Mouse (Mus musculus) cerebellum, adult 9-11 months (tissue): ENCODE measurements around the gene Alox8.

Experiments used
- DNase-seq: peaks from one replicate; pipeline ENCODE4 v3.0.0; 2022

The Alox8 gene

GRCm38 (mm10) chr11:69178525-69178924 is 19.1 kb downstream of the Alox8 start:
- no peak for DNase-seq

DNA sequence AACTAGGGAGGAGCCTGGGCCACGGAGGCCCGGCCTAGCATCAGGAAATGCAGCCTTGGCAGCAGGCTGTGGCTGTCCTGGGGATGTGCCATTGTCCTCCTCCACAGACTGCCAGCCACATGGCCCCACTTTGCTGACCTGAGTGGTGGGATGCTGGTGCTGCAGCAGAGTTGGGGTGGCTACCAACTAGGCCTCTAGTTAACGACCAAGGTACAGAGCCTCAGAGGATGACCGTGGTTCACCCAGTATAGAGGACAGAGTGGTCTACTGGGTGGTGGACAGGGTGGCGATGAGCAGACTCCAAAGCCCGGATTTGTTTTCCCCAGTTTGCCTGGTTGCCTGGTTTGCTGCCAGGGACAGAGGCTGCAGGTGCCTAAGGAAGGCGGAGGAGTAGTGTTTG is 22.9 kb downstream of the Alox8 start:
- DNase-seq, result no peak

GRCm38 (mm10) chr11:69172606-69173005 is 25.0 kb downstream of the Alox8 start:
- no peak for DNase-seq

DNA sequence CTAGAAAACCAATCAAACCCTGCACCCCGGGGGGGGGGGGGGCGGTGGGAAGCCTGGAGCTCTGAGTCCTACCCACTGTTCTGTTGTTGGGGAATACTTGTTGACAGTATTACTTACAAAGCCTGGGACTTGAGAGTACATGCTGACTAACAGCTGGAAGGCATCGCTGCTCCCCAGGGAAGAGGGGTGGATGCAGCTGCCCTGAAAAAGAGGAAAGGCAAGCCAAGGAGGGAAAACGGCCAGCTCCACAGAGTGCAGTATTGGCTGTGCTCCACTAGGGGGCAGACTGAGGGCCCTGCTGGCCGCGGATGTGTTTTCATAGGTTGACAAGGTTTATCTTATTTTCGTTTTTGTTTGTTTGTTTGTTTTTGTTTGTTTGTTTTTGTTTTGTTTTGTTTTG is 26.0 kb downstream of the Alox8 start:
- peak; percentile 27 for DNase-seq

- DNase-seq, result no peak
Measured at GRCm38 (mm10) chr11:69169313-69169712, 28.3 kb downstream of the Alox8 start.

GRCm38 (mm10) chr11:69156800-69157199 is 40.8 kb downstream of the Alox8 start, which contains the start of gene Alox12b:
TSS of gene Alox12b (plus strand) at chr11:69156989.
- DNase-seq, result no peak

DNA sequence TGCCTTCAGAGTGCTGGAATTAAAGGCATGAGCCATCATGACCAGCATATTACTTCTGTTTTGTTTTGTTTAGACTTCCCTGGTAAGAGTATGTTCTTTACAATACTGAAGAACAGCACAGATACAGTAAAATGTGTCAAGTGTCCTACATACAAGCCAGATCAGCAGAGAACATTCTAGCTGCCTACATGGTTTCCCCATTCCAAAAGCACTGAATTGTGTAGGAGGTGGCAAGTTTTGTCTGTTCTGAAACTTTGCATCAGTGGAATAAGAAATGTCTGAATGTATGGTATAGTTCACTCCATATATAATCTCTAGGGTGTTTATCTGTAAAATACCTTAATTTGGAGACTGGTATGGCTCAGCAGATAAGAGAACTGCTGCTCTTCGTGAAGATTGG is 42.3 kb downstream of the Alox8 start:
- no peak for DNase-seq

- DNase-seq, result no peak
Measured at GRCm38 (mm10) chr11:69153831-69154230, 43.8 kb downstream of the Alox8 start.

DNA sequence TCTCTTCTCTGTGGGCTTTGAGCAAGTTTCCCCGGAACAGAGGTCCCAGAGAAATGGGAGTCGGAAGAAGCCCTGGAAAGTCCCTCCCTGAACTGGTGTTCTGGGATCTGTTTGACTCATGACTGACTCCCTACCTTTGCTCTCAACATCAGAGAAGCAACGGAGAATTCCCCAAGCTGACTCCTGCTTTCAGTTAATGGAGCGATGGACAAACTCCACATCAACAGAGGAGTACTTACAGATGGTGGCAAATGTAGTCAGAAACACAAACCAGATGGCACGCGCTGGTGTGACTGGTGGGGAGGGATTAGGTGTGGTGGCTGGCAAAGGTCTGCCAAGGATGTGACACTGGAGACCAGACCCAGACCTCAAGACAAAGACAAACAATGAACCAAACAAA is 46.6 kb downstream of the Alox8 start:
- no peak for DNase-seq

DNA sequence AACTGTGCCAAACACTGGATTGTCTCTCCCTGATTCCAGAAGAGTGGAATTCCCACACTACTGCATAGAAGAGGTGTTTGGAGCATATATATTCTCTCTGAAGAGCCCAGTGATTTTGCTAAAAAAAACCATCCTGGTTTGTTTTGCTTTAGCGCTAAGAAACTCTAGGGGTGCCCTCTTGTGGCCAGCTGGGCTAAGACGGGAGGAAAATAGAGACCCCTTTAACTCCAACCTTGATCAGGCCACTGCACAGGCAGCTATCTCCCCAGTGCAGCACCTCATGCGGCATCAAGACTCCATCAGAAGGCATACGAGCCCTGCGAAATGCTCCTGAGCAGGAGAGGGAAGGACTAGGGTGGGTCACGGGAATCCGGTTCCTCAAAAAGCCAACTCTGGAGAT is 47.2 kb downstream of the Alox8 start:
- DNase-seq, result peak; percentile 73

DNA sequence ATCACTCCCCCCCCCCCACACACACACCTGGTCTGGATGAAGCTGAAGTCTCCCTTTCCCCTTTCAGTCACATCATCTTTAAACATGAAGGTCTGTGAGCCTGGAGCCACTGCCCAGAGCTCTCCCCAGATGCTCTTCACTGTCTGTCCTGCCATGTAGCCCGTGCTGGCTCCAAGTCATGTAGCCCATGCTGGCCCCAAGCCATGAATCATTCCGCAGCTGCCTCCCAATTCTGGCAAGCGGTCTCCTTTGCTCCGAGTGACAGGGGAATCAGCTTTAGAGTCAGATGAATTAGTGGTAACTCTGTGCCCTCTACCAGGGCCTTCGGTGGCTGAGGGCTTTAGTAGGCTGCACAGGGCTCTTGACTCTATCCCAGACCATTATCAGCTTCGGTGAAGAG is 47.9 kb downstream of the Alox8 start:
- peak; percentile 23 for DNase-seq

- DNase-seq, result no peak
Measured at GRCm38 (mm10) chr11:69148451-69148960, 49.1 kb downstream of the Alox8 start.

DNA sequence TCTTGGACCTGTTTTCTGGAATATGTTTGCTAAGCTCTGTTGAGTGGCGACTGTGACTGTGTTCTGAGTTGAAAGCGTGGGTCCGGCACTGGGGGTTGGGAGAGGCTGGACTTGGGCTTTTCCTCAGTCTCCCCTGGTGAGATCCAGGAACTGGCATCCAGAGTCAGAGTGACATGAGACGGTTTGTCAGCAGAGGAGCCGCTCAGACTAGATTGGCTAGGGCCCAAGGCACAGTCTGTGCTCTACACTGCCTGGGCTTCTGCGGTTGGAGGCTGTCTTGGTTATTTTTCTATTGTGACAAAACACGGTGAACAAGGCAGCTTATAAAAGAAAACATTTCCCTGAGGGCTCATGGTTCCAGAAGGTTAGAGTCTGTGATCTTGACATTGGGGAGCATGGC is 50.1 kb downstream of the Alox8 start:
- no peak for DNase-seq

DNA sequence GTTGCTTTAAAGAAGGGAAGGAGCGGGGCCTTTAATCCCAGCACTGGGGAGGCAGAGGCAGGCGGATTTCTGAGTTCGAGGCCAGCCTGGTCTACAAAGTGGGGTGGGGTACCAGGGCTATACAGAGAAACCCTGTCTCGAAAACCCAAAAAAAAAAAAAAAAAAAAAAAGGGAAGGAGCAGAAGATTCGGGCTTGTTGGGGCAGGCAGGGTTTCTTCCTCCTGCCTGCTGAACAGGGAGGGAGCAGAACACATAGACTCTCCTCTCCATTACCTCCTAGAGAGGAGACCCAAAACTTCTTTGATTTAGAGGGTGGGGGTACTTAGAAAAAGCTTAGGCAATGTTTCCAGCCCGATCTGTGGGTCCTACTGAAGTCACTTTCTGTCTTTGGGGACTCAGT is 62.3 kb downstream of the Alox8 start:
- no peak for DNase-seq

DNA sequence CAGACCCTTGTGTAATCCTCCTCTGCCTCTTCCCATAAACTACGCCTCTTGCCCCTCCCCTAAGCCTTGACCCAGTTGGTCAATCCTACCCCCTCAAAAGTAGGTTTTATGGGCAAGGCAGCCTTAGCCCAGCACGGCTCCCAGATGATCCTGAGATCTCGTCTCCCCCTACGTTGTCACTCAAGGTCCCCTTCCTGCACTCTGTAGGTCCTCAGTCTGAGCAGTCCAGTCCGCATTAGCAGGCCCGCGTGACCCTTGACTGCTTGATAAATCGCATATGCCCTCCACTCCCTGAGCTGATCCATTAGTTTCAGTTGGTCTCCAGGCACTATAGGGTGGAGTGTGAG is 63.0 kb downstream of the Alox8 start:
- no peak for DNase-seq
